Comparison of ENCODE assay signal across 8 mouse cellular contexts in genomic region chrX:94212597-94213321, GRCm38 (mm10). TPM values are rescaled to one million over a fixed set of nuclear protein-coding genes. Genes with fewer than 3 reads are reported as not detected.
DNase-seq lines count a peak whose midpoint lies in the region; ATAC-seq lines count a peak whose summit lies in the region.

TSS of gene Eif2s3x (minus strand) at chrX:94212862.

- peaks cover 32% of the 10 kb centered on the region for H3K36me3 ChIP-seq in megakaryocyte, embryonic 14.5 days (replicated peaks; ENCODE audit: low read length)

- H3K4me1 ChIP-seq in megakaryocyte, embryonic 14.5 days, result peaks cover 12% of the 10 kb centered on the region; the same call in 1 of the 2 replicates

- H3K27me3 ChIP-seq in megakaryocyte, embryonic 14.5 days (replicated peaks), result no peaks in the 10 kb centered on the region

- ATAC-seq in common myeloid progenitor, adult 5-6 weeks (replicated peaks; ENCODE audit: low read depth, poor library complexity, severe bottlenecking), result peak; percentile 94

- peaks cover 4% of the 10 kb centered on the region for H3K9me3 ChIP-seq in megakaryocyte, embryonic 14.5 days

- DNase-seq in ZHBTc4 (ENCODE audit: low read depth, low spot score), result peak; percentile 90
- peak; percentile 60 to 84 for DNase-seq in gastrocnemius, adult 8-10 months (ENCODE audit: low spot score in 2 of 2)
- peak; percentile 86 for DNase-seq in hindlimb bud, embryonic 11.5 days (ENCODE audit: extremely low spot score, low read depth, low spot score)
- peak; percentile 72 to 82 for DNase-seq in left cerebral cortex, adult 8-10 months (ENCODE audit: low spot score in 2 of 2)
- DNase-seq in right cerebral cortex, postnatal 10 days (ENCODE audit: low spot score in 2 of 2), result peak; percentile 86 to 94
- DNase-seq in urinary bladder, postnatal 25 days (ENCODE audit: low spot score), result peak; percentile 82

- H3K4me3 ChIP-seq in megakaryocyte, embryonic 14.5 days (replicated peaks), result peak within 1 kb of the TSS; percentile 97

RNA-seq across cellular contexts. Expression of gene Eif2s3x, which starts in this region (rescaled TPM):
- 195 and 212 TPM in 2 replicates for total RNA-seq in common myeloid progenitor, adult 5-6 weeks (2017)
- total RNA-seq in gastrocnemius, adult 8-10 months (2022), result 100 to 1,000 TPM in 2 of 4 experiments, 10 to 100 TPM in 2; 79.7 to 155 (median 99.2) TPM
- 100 to 1,000 TPM; 117 to 237 (median 153) TPM for total RNA-seq in left cerebral cortex, adult 8-10 months (2022)
- polyA plus RNA-seq in megakaryocyte, embryonic 14.5 days (2012; ENCODE audit: insufficient read depth, low replicate concordance), result 6.4 and 12.6 TPM in 2 replicates

Comparison
In these comparisons a context has a peak if more than half of its experiments do, and no peak if none do; other contexts are left out.
1. Peak in every context shown above with its lines: DNase-seq, ATAC-seq and H3K4me3 ChIP-seq.